Mouse (Mus musculus) E14TG2a.4 (cell line): ENCODE results near the gene Mpdu1.

Experiments
- CTCF ChIP-seq: conservative IDR thresholded peaks from 2 replicates; pipeline ENCODE4 v1.5.1; 2014; ENCODE audit warnings: low read length
- NANOG ChIP-seq: IDR thresholded peaks from 2 replicates; pipeline ENCODE4 v1.6.1; 2014; ENCODE audit warnings: borderline replicate concordance, low read length, mixed read lengths
- POU5F1 ChIP-seq: IDR thresholded peaks from 2 replicates; pipeline ENCODE4 v1.6.1; 2014; ENCODE audit warnings: low read length, borderline replicate concordance

DNA sequence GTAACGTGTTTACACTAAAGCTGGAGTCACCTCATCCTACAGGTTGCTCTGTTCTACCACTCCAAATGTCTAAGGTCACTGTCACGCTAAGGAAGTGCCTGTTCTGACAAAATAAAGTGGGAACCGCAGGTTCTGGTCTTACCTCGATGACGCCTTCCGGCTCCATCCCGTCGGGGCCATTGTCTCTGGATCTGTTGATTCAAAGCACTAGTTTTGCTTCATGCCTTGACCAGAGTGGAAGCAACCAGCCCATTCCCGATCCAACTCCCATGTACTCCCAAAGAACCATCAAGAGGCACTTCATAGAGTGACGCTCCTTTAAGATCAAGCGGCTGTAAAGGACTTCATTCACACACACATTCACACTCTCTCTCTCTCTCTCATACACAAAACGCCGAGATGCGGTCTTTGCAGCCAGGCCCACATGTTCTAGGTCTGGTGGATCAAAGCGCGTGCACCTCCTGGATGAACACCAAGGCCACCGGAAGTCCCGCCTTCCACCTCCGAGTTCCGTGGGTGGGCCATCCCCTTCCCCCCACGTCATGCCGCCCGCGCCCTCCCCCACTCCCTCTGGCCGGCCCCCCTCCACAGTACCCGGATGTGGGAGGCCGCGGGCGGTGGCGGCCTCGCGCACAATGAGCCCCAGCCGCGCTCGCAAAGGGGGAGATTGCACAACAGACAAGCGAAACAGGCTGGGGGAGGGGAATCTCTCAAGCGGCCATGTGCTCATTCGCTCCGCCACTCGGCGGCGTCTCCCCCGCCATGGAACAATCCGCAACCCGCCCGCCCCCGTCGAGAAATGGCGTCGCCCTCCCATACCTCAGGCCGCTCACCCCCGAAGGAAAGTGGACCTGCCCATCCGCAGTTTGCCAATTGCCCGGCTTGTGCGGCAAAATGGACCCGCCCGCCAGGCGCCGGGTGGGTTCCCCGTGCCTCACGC is 8.6 kb upstream of the Mpdu1 start:
- no peak for TF ChIP-seq CTCF
- TF ChIP-seq POU5F1: no peak
- TF ChIP-seq NANOG: no peak
